Mouse (Mus musculus) ES-Bruce4 (cell line): Measurements from ENCODE around the gene Il4ra. TPM values are rescaled to one million over a fixed set of nuclear protein-coding genes. Genes with fewer than 3 reads are reported as not detected.

ENCODE experiments used
- H3K27ac ChIP-seq: 2 replicates; pipeline ENCODE4 v1.5.1; 2012; ENCODE audit warnings: low read length, inconsistent platforms; ENCODE audit not compliant: insufficient read depth
- H3K27me3 ChIP-seq: 2 replicates; pipeline ENCODE4 v1.6.1; 2012; ENCODE audit warnings: mild to moderate bottlenecking, low read length, inconsistent platforms; ENCODE audit not compliant: control insufficient read depth, poor library complexity, insufficient read depth, severe bottlenecking
- H3K36me3 ChIP-seq: 2 replicates; pipeline ENCODE4 v1.6.1; 2012; ENCODE audit warnings: inconsistent platforms, mild to moderate bottlenecking, low read length, moderate library complexity; ENCODE audit not compliant: control insufficient read depth, poor library complexity, insufficient read depth, severe bottlenecking
- H3K4me1 ChIP-seq: one replicate; pipeline ENCODE4 v1.8.1; 2011; ENCODE audit warnings: low read length; ENCODE audit not compliant: control insufficient read depth, insufficient read depth
- H3K4me3 ChIP-seq: 2 replicates; pipeline ENCODE4 v1.5.1; 2011; ENCODE audit warnings: low read depth, mild to moderate bottlenecking, low read length
- H3K9ac ChIP-seq: 2 replicates; pipeline ENCODE4 v1.6.1; 2012; ENCODE audit warnings: low read depth, mild to moderate bottlenecking, inconsistent platforms; ENCODE audit not compliant: poor library complexity, severe bottlenecking
- H3K9me3 ChIP-seq: replicated peaks from 2 replicates; pipeline ENCODE4 v1.6.1; 2012; ENCODE audit warnings: mild to moderate bottlenecking, low read length, inconsistent platforms; ENCODE audit not compliant: control insufficient read depth, poor library complexity, insufficient read depth, severe bottlenecking
- CTCF ChIP-seq: IDR thresholded peaks from one replicate; pipeline ENCODE4 v1.8.1; 2011; ENCODE audit warnings: low read depth, low read length
- EP300 ChIP-seq: IDR thresholded peaks from 2 replicates; pipeline ENCODE4 v1.6.1; 2011; ENCODE audit warnings: low read depth, low read length; ENCODE audit not compliant: insufficient read depth
- POLR2A ChIP-seq: IDR thresholded peaks from one replicate; pipeline ENCODE4 v1.8.1; 2011; ENCODE audit warnings: low read length; ENCODE audit not compliant: insufficient read depth
- polyA plus RNA-seq: library from polyadenylated mRNA; stranded (reverse); fragments of >200 nt; gene quantifications from 2 replicates; pipeline ENCODE4 v1.2.4, GENCODE M21; 2011; ENCODE audit warnings: low read depth; ENCODE audit not compliant: missing spikeins, insufficient read depth, insufficient read length

Gene Il4ra
- polyA plus RNA-seq, 1 experiment: 1.4 TPM

DNA sequence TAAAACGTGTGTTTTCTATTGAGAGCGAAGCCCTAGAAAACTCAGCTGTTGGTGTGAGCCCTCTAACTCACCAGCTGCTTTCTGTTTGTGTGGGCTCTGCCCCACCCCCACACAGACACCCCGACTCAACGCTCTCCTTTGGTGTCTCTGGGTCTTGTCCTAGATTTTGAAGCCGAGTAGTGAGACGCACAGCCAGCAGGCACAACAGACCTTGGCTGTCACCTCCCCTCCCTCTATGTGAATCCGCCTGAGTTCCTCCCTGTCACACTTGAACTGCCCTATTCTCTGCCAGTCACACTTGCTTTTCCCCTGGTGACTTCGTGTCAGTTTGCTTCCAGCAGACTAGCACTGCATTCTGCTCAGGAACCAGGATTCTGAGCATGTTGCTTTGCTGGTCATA is 4.9 kb downstream of the Il4ra start:
- TF ChIP-seq EP300 (no peak), CTCF (no peak), POLR2A (no peak)
- H3K36me3 ChIP-seq: no peaks in the 10 kb centered on the region
- no peaks in the 10 kb centered on the region for H3K4me1 ChIP-seq
- no peak overlapping the region for H3K4me3 ChIP-seq
- no peaks in the 10 kb centered on the region for H3K27me3 ChIP-seq
- H3K27ac ChIP-seq: no peak overlapping the region
- H3K9me3 ChIP-seq: no peaks in the 10 kb centered on the region
- H3K9ac ChIP-seq: no peak overlapping the region

DNA sequence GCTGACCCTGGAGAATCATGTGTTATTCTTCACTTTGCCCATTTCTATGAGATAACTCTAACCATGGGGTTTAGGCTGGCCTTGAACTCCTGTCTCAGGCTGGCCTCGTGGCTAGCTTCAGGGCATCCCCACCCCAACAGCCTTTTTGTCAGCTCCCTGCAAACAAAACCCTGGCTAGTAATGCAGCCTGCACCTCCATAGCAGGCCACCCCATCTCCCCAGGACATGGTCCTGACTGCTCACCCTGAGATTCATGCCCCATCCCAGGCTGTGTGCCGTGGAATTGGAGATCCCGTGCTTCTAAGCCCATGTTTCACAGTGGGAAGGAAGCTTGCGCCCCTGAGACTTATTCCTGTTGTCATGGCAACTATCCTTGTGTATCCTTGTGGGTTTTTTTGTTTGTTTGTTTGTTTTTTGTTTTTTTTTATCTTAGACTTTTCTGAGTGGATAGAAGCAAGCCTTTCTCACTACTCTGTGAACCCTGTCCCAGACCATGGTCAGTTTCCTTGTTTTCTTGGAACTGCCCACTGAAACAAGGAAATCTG is 6.6 kb downstream of the Il4ra start:
- Histone ChIP-seq H3K4me3 (no peak overlapping the region), H3K9me3 (no peaks in the 10 kb centered on the region), H3K9ac (no peak overlapping the region), H3K27me3 (no peaks in the 10 kb centered on the region), H3K4me1 (no peaks in the 10 kb centered on the region), H3K36me3 (no peaks in the 10 kb centered on the region), H3K27ac (no peak overlapping the region)
- TF ChIP-seq EP300 (no peak), CTCF (no peak), POLR2A (no peak)

- Histone ChIP-seq H3K27me3 (no peaks in the 10 kb centered on the region), H3K27ac (no peak overlapping the region), H3K4me3 (no peak overlapping the region), H3K9ac (no peak overlapping the region), H3K4me1 (no peaks in the 10 kb centered on the region), H3K36me3 (no peaks in the 10 kb centered on the region), H3K9me3 (no peaks in the 10 kb centered on the region)
- TF ChIP-seq POLR2A (no peak), EP300 (no peak), CTCF (no peak)
These were observed 7.1 kb downstream of the Il4ra start for GRCm38 (mm10) chr7:125558997-125559396.

GRCm38 (mm10) chr7:125559537-125559936 is 7.6 kb downstream of the Il4ra start:
- H3K36me3 ChIP-seq: no peaks in the 10 kb centered on the region
- H3K9me3 ChIP-seq: no peaks in the 10 kb centered on the region
- no peaks in the 10 kb centered on the region for H3K27me3 ChIP-seq
- TF ChIP-seq CTCF (no peak), EP300 (no peak), POLR2A (no peak)
- no peak overlapping the region for H3K9ac ChIP-seq
- H3K4me3 ChIP-seq: no peak overlapping the region
- H3K27ac ChIP-seq: no peak overlapping the region
- no peaks in the 10 kb centered on the region for H3K4me1 ChIP-seq

- Histone ChIP-seq H3K36me3 (no peaks in the 10 kb centered on the region), H3K27me3 (no peaks in the 10 kb centered on the region), H3K9me3 (no peaks in the 10 kb centered on the region), H3K27ac (no peak overlapping the region), H3K4me3 (no peak overlapping the region), H3K4me1 (no peaks in the 10 kb centered on the region), H3K9ac (no peak overlapping the region)
- TF ChIP-seq POLR2A: no peak
- TF ChIP-seq CTCF: no peak
- TF ChIP-seq EP300: no peak
These were observed 8.3 kb downstream of the Il4ra start for GRCm38 (mm10) chr7:125560146-125560785.

DNA sequence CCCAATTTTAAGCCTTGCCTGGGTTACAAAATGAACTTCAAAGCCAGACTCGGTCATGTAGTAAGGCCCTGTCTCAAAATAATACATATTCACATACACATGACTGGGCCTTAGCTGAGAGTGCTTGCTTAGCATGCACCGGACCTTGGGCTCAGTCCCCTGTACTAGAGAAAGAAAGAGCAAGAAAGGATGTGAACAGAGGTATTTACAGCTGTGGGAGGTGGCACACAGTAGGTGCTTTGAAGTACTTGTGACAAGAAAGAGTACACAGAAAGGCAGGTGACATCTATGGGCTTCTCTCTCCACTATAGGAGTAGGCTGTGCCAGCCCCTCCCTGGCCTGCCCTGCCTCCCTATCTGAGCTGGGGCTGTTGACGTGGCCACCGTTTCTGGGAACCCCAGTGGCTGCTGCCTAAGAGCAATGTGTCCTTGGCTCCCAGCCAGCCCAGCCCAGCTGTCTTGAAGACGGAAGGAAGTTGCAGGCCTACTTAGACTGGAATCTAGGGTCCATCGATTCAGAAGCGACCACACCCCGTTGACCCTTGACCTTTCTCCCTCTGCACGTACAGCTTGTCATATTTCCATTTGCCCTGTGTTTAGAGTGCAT is 9.3 kb downstream of the Il4ra start:
- Histone ChIP-seq H3K4me1 (no peaks in the 10 kb centered on the region), H3K9ac (no peak overlapping the region), H3K27ac (no peak overlapping the region), H3K36me3 (no peaks in the 10 kb centered on the region), H3K4me3 (no peak overlapping the region), H3K27me3 (no peaks in the 10 kb centered on the region), H3K9me3 (no peaks in the 10 kb centered on the region)
- TF ChIP-seq CTCF (no peak), POLR2A (no peak), EP300 (no peak)
